Mouse (Mus musculus) c-Kit-negative CD71-positive TER-119-positive erythroid progenitor cells, embryonic 14.5 days (primary cell): ENCODE data around the gene Alg9.
A peak's percentile ranks its signal among the peaks of the same experiment; 100 is the strongest.
"Not testable (repeated sequence)": the region's sequence is repeated elsewhere in the genome, so short reads cannot be mapped to it uniquely, and the experiment has no call there.

Source experiments
- DNase-seq: peaks from one replicate; pipeline ENCODE4 v3.0.0-alpha.2; 2013; ENCODE audit warnings: low read depth, low spot score

Gene Alg9

GRCm38 (mm10) chr9:50816512-50816911 lies 41.7 kb downstream of the Alg9 start:
- DNase-seq: no peak

GRCm38 (mm10) chr9:50818050-50818449 lies 43.2 kb downstream of the Alg9 start:
- DNase-seq: no peak

GRCm38 (mm10) chr9:50819716-50820115 lies 44.9 kb downstream of the Alg9 start:
- DNase-seq: no peak

GRCm38 (mm10) chr9:50821651-50822050 lies 46.8 kb downstream of the Alg9 start:
- no peak for DNase-seq

- no peak for DNase-seq
Measured at GRCm38 (mm10) chr9:50822216-50822615, 47.4 kb downstream of the Alg9 start.

- DNase-seq: no peak
Measured at GRCm38 (mm10) chr9:50823779-50824453, 49.1 kb downstream of the Alg9 start.

- no peak for DNase-seq
Measured at GRCm38 (mm10) chr9:50831514-50831913, 56.7 kb downstream of the Alg9 start.

GRCm38 (mm10) chr9:50832162-50832561 lies 57.3 kb downstream of the Alg9 start:
- DNase-seq: no peak

GRCm38 (mm10) chr9:50832582-50832981 lies 57.8 kb downstream of the Alg9 start:
- DNase-seq: not testable (repeated sequence)

GRCm38 (mm10) chr9:50833786-50834185 lies 59.0 kb downstream of the Alg9 start:
- no peak for DNase-seq

GRCm38 (mm10) chr9:50835068-50835705 lies 60.4 kb downstream of the Alg9 start:
- no peak for DNase-seq

GRCm38 (mm10) chr9:50836097-50836496 lies 61.3 kb downstream of the Alg9 start:
- no peak for DNase-seq

- no peak for DNase-seq
Measured at GRCm38 (mm10) chr9:50841079-50841789, 66.4 kb downstream of the Alg9 start.

GRCm38 (mm10) chr9:50845081-50845480 lies 70.3 kb downstream of the Alg9 start, which contains the start of gene Ppp2r1b:
Gene Ppp2r1b, plus strand, starts transcription at chr9:50845301.
- DNase-seq: no peak

- DNase-seq: no peak
Measured at GRCm38 (mm10) chr9:50845547-50845946, 70.7 kb downstream of the Alg9 start.

GRCm38 (mm10) chr9:50847133-50847532 lies 72.3 kb downstream of the Alg9 start:
- DNase-seq: no peak

- DNase-seq: no peak
Measured at GRCm38 (mm10) chr9:50847606-50848368, 73.0 kb downstream of the Alg9 start.

- no peak for DNase-seq
Measured at GRCm38 (mm10) chr9:50848821-50849220, 74.0 kb downstream of the Alg9 start.

- DNase-seq: peak; percentile 88
Measured at GRCm38 (mm10) chr9:50849249-50849648, 74.4 kb downstream of the Alg9 start.

- no peak for DNase-seq
Measured at GRCm38 (mm10) chr9:50849755-50850154, 74.9 kb downstream of the Alg9 start.

GRCm38 (mm10) chr9:50850271-50850670 lies 75.5 kb downstream of the Alg9 start:
- DNase-seq: no peak

GRCm38 (mm10) chr9:50850713-50851112 lies 75.9 kb downstream of the Alg9 start:
- DNase-seq: no peak
